Mouse (Mus musculus): ENCODE results near the gene Inpp5a.

- TF ChIP-seq E2F4 (IDR thresholded peaks at IDR 0.05; ENCODE audit: insufficient read depth) (no peak), SRF (IDR thresholded peaks at IDR 0.05; ENCODE audit: control insufficient read depth, insufficient read length, low read depth) (no peak), MYOG (IDR thresholded peaks at IDR 0.05; ENCODE audit: control insufficient read depth in 1 of 3, insufficient read depth in 1 of 3, insufficient read length in 2 of 3, low read depth in 2 of 3) (no peak), MAX (IDR thresholded peaks at IDR 0.05; ENCODE audit: low read depth) (no peak), POLR2A (IDR thresholded peaks at IDR 0.05; ENCODE audit: insufficient read length, low read depth) (no peak), REST (IDR thresholded peaks at IDR 0.05; ENCODE audit: insufficient read depth, insufficient read length) (no peak), CEBPB (IDR thresholded peaks at IDR 0.05; ENCODE audit: insufficient read depth, poor library complexity, severe bottlenecking) (no peak)
Observed at GRCm38 (mm10) chr7:139622568-139622967, 233.7 kb downstream of the Inpp5a start.

Data from myocyte (in vitro differentiated cells).